Mouse (Mus musculus) forebrain, embryonic 11.5 days (tissue): ENCODE results near the gene Btbd19. TPM values are rescaled to one million over a fixed set of nuclear protein-coding genes. Genes with fewer than 3 reads are reported as not detected.

Experiments
- ATAC-seq: fragments of 200-750 bp; cut with Nextera tagmentation; replicated peaks from 2 replicates; pipeline ENCODE4 v1.8.0; 2017; ENCODE audit warnings: moderate TSS enrichment; ENCODE audit not compliant: low FRiP score
- DNase-seq: peaks from one replicate; pipeline ENCODE4 v3.0.0-alpha.2; 2017; ENCODE audit warnings: low spot score
- H3K27ac ChIP-seq: fragments of 300-500 bp; sonication (generic); 2 replicates; pipeline ENCODE4 v1.5.1; 2014; ENCODE audit warnings: low read depth, low read length
- H3K27me3 ChIP-seq: fragments of 300-500 bp; sonication (generic); 2 replicates; pipeline ENCODE4 v1.6.1; 2014; ENCODE audit warnings: mild to moderate bottlenecking, low read length, mixed read lengths; ENCODE audit not compliant: control insufficient read depth, insufficient read depth
- H3K36me3 ChIP-seq: fragments of 300-500 bp; sonication (generic); 2 replicates; pipeline ENCODE4 v1.6.1; 2014; ENCODE audit warnings: mild to moderate bottlenecking, low read length, moderate library complexity, mixed read lengths; ENCODE audit not compliant: control insufficient read depth, insufficient read depth
- H3K4me1 ChIP-seq: fragments of 300-500 bp; sonication (generic); replicated peaks from 2 replicates; pipeline ENCODE4 v1.6.1; 2014; ENCODE audit warnings: low read length, mixed read lengths; ENCODE audit not compliant: control insufficient read depth, insufficient read depth
- H3K4me2 ChIP-seq: fragments of 300-500 bp; sonication (generic); 2 replicates; pipeline ENCODE4 v1.6.1; 2014; ENCODE audit warnings: low read depth, mild to moderate bottlenecking, low read length, moderate library complexity, mixed read lengths; ENCODE audit not compliant: severe bottlenecking
- H3K4me3 ChIP-seq: fragments of 300-500 bp; sonication (generic); 2 replicates; pipeline ENCODE4 v1.5.1; 2014; ENCODE audit warnings: low read depth, low read length
- H3K9ac ChIP-seq: fragments of 300-500 bp; sonication (generic); 2 replicates; pipeline ENCODE4 v1.6.1; 2014; ENCODE audit warnings: low read length
- H3K9me3 ChIP-seq: fragments of 300-500 bp; sonication (generic); 2 replicates; pipeline ENCODE4 v1.6.1; 2016; ENCODE audit warnings: low read length, mixed read lengths; ENCODE audit not compliant: control insufficient read depth
- WGBS: fragments of 180-500 bp; shearing (Covaris S2); extraction: QIAGEN DNeasy Blood & Tissue Kit; methylation state at CpG from one replicate; pipeline ENCODE4 v1.1.7; 2014; 5-methylcytosine and 5-hydroxymethylcytosine counted together
- polyA plus RNA-seq: library from polyadenylated mRNA; unstranded; fragments of >200 nt; fragmentation: Nextera tagmentation; extraction: Ambion mirVana; gene quantifications from 2 replicates; pipeline ENCODE4 v1.2.1, GENCODE M21; 2014

Btbd19 gene
- 4.1 and 6.5 TPM in 2 replicates for polyA plus RNA-seq

GRCm38 (mm10) chr4:117125348-117125909 is at the start of gene Btbd19:
Btbd19 (minus strand) TSS chr4:117125725.
- Histone ChIP-seq H3K9me3 (no peaks in the 10 kb centered on the region), H3K9ac (peak within 1 kb of the TSS; percentile 41), H3K4me3 (no peak within 1 kb of the TSS), H3K27ac (peak within 1 kb of the TSS; percentile 33; the same call in 1 of the 2 replicates), H3K4me2 (0 out of 2 replicates have a peak within 1 kb of the TSS, but pooled peaks have one; percentile 0), H3K27me3 (no peaks in the 10 kb centered on the region), H3K4me1 (peaks cover 18% of the 10 kb centered on the region), H3K36me3 (peaks cover 3% of the 10 kb centered on the region; the same call in 1 of the 2 replicates)
- DNase-seq (no peak), ATAC-seq (peak; percentile 23; the same call in 1 of the 2 replicates)
- 36% methylated on average over 8 of the region's 8 CpGs for WGBS

GRCm38 (mm10) chr4:117169936-117170335 is 44.4 kb upstream of the Btbd19 start:
- Histone ChIP-seq H3K9me3 (no peaks in the 10 kb centered on the region), H3K4me3 (no peak overlapping the region), H3K9ac (no peak overlapping the region), H3K27me3 (no peaks in the 10 kb centered on the region), H3K27ac (no peak overlapping the region), H3K4me2 (no peak overlapping the region), H3K4me1 (no peaks in the 10 kb centered on the region), H3K36me3 (peaks cover 28% of the 10 kb centered on the region; the same call in 1 of the 2 replicates)
- WGBS, result 95% methylated on average over 5 of the region's 5 CpGs
- ATAC-seq (no peak), DNase-seq (no peak)

GRCm38 (mm10) chr4:117161183-117161582 is 35.7 kb upstream of the Btbd19 start:
- H3K36me3 ChIP-seq, result peaks cover 18% of the 10 kb centered on the region; the same call in 1 of the 2 replicates
- no peaks in the 10 kb centered on the region for H3K4me1 ChIP-seq
- no peak overlapping the region for H3K4me2 ChIP-seq
- WGBS, result 80% methylated on average over 4 of the region's 4 CpGs
- ATAC-seq (no peak), DNase-seq (no peak)
- H3K4me3 ChIP-seq, result no peak overlapping the region
- H3K27ac ChIP-seq, result no peak overlapping the region
- no peak overlapping the region for H3K9ac ChIP-seq
- no peaks in the 10 kb centered on the region for H3K9me3 ChIP-seq
- no peaks in the 10 kb centered on the region for H3K27me3 ChIP-seq

DNA sequence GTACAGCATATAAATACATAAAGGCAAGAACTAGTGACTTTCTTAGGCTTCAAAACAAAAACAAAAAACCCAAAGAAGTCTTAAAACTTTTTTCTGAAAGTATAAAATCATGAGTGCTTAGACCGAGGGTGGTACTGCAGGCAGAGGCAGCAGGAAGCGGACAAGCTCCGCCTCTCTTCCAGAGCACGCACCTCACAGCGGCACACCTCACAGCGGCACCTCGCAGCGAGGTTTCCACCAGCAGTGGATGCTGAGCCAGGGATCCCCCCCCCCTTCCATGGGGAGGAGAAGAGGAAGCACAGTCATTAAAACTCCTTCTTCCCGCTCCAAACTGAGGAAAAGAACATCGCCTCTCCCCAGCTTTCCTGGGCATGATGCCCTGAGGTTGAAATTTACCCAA is 34.1 kb upstream of the Btbd19 start:
- no peak overlapping the region for H3K9ac ChIP-seq
- 93% methylated on average over 10 of the region's 10 CpGs for WGBS
- H3K4me1 ChIP-seq, result no peaks in the 10 kb centered on the region; the same call in 1 of the 2 replicates
- DNase-seq, result no peak
- H3K36me3 ChIP-seq, result peaks cover 14% of the 10 kb centered on the region; the same call in 1 of the 2 replicates
- no peak overlapping the region for H3K4me3 ChIP-seq
- H3K27me3 ChIP-seq, result no peaks in the 10 kb centered on the region
- H3K27ac ChIP-seq, result no peak overlapping the region
- no peaks in the 10 kb centered on the region for H3K9me3 ChIP-seq
- no peak overlapping the region for H3K4me2 ChIP-seq
- no peak for ATAC-seq

DNA sequence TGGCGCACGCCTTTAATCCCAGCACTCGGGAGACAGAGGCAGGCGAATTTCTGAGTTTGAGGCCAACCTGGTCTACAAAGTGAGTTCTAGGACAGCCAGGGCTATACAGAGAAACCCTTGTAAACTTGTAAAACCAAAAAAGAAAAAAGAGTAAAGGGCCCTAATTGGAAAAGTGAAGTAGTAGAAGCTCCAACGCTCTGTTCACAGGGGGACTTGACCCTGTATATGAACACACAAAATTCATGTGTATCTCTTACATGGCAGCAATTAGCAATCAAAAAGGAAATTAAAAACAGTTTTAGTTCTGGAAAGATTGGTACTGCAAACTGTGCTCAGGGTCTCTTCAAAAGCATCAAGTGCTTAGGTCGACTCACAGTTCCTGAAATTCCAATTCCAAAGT is 30.8 kb upstream of the Btbd19 start:
- Histone ChIP-seq H3K27ac (no peak overlapping the region), H3K4me1 (peaks cover 2% of the 10 kb centered on the region; the same call in 1 of the 2 replicates), H3K9me3 (no peaks in the 10 kb centered on the region), H3K36me3 (peaks cover 27% of the 10 kb centered on the region), H3K4me2 (peak overlapping the region; percentile 84; the same call in 1 of the 2 replicates), H3K9ac (no peak overlapping the region; the same call in 1 of the 2 replicates), H3K27me3 (no peaks in the 10 kb centered on the region), H3K4me3 (peak overlapping the region; percentile 99)
- DNase-seq, result no peak
- 33% methylated on average over 6 of the region's 6 CpGs for WGBS
- ATAC-seq, result no peak; the same call in 1 of the 2 replicates

DNA sequence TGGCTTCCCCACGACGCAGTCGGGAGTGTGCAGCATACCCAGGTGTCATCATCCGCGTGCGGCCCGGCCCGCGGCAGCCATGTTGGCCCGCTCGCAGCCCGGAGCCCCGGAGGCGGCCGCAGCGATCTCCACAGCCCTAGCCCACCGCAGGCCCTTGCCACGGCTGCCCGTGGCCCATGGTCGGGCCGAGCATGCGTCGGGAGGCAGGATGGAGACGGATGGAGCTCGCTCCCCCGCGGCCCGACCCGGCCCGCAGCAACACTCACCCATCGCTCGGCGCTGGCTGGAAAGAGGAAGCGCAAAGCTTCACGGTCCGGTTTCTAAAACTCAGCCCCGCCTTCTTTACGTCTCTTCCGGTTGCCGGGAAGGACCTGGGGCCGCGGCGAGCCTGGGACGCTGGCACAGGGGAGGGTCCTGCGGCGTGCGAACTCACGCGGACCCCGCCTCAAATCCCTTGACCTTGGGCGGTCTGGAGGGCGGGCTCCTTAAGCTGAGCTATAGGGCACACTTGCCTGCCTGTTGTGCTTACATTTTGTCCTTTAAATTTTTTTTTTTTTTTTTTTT is 30.3 kb upstream of the Btbd19 start, which contains the start of gene Rps8:
Gene Rps8 (minus strand): TSS at position 452 of the 564 bp plus-strand sequence.
- under 1% methylated on average over 49 of the region's 52 CpGs for WGBS

DNA sequence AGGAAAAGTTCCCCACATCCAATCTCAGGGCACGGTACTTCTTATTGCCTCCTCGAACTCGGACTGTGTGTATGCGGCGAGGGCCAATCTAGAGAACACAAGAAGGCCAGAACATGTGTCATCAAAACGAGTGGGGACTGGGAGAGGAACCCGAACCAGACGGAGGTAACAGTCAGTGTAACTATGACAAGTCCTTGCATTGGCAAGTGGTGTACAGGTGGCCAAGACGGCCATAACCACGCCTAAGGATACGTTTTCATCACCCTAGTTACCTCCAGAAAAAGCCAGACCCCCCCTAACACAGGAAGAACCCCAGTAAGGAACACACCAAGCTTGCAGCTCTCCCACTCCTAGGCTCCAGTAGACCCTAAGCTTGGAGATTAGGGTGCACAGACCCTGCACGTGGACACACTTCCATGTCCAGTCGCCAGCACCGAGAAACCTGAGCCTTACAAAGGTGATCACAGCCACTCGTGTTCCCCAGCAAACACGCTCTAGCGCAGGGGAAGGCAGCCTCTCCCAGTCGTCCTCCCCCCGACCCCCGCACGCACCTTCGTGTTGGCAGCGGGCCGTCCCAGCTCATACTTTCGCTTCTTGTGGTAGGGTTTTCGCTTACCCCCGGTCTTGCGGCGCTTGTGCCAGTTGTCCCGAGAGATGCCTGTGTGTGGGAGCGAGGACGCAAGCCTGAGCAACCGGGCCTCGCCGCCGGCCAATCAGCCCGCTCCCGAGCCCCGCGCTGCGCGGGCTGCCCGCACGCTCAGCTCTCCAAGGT is 29.7 kb upstream of the Btbd19 start:
- no peaks in the 10 kb centered on the region for H3K27me3 ChIP-seq
- no peaks in the 10 kb centered on the region for H3K9me3 ChIP-seq
- peak overlapping the region; percentile 85 for H3K27ac ChIP-seq
- peak overlapping the region; percentile 99 for H3K4me3 ChIP-seq
- WGBS, result 2% methylated on average over 44 of the region's 44 CpGs
- peak overlapping the region; percentile 84 for H3K4me2 ChIP-seq
- H3K36me3 ChIP-seq, result peaks cover 33% of the 10 kb centered on the region
- peaks cover 2% of the 10 kb centered on the region; the same call in 1 of the 2 replicates for H3K4me1 ChIP-seq
- DNase-seq, result peak; percentile 62
- ATAC-seq, result no peak
- H3K9ac ChIP-seq, result peak overlapping the region; percentile 98

More for the DNA sequence above, 30.3 kb upstream of the Btbd19 start, which contains the start of gene Rps8:
- Histone ChIP-seq H3K36me3 (peaks cover 29% of the 10 kb centered on the region), H3K9ac (peak within 1 kb of the TSS; percentile 98), H3K4me1 (peaks cover 2% of the 10 kb centered on the region; the same call in 1 of the 2 replicates), H3K4me2 (peak within 1 kb of the TSS; percentile 84), H3K4me3 (peak within 1 kb of the TSS; percentile 99), H3K27me3 (no peaks in the 10 kb centered on the region), H3K27ac (peak within 1 kb of the TSS; percentile 85), H3K9me3 (no peaks in the 10 kb centered on the region)
- ATAC-seq (peak; percentile 96), DNase-seq (peak; percentile 93)

DNA sequence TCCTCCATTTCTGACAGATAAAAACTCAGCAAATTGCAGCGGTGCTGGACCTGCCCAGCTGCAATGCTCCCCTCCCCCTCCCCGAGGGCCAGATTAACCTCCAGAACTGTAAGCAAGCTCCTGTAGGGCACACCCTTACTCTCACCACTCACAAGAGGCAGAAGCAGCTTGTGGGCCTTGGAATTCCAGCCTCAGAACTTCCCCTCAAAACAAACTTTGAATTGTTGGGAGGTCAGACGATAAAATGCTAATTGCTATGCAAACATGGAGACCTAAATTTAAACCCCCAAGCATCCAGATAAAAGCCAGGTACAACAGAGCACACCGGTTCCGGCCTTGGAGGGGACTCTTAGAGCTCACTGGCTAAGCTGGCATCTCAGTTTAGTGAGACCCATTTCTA is 27.2 kb upstream of the Btbd19 start:
- Histone ChIP-seq H3K27me3 (no peaks in the 10 kb centered on the region), H3K4me2 (no peak overlapping the region), H3K4me1 (peaks cover 2% of the 10 kb centered on the region; the same call in 1 of the 2 replicates), H3K36me3 (peaks cover 34% of the 10 kb centered on the region), H3K27ac (no peak overlapping the region), H3K9ac (no peak overlapping the region), H3K4me3 (no peak overlapping the region), H3K9me3 (no peaks in the 10 kb centered on the region)
- 90% methylated on average over 5 of the region's 5 CpGs for WGBS
- DNase-seq (no peak), ATAC-seq (no peak)
